ENCODE assay signal across 9 mouse cellular contexts in genomic region chr11:18581997-18582780, GRCm38 (mm10).
DNase-seq lines count a peak whose midpoint lies in the region; ATAC-seq lines count a peak whose summit lies in the region.
"Had no signal": no experiment of that assay in that cellular context is flagged by ENCODE, and none has a peak within 500 bp of the region (broad histone marks: within the 10 kb centered on the region; RNA-seq: fewer than 3 reads in every experiment).

No protein-coding gene starts in this region.

- H3K27ac ChIP-seq in hindbrain, embryonic 13.5 days: no peak overlapping the region
- H3K27ac ChIP-seq in hindbrain, embryonic 12.5 days: no peak overlapping the region
- H3K27ac ChIP-seq in midbrain, embryonic 16.5 days (ENCODE audit: low read length): no peak overlapping the region
- H3K27ac ChIP-seq: midbrain, embryonic 15.5 days had no signal

- peak; percentile 32 to 45 for DNase-seq in cerebellum, adult 18-20 months
- peak; percentile 25 for DNase-seq in heart, adult 8-10 months (ENCODE audit: low spot score)
- peak; percentile 28 to 35 for DNase-seq in kidney, postnatal 4 days
- no peak for DNase-seq in thymus, postnatal 0 days (ENCODE audit: low spot score)

- 70% methylated on average over 2 of the region's 2 CpGs for WGBS in hindbrain, embryonic 13.5 days
- 78% methylated on average over 2 of the region's 2 CpGs for WGBS in hindbrain, embryonic 12.5 days
- 91% methylated on average over 2 of the region's 2 CpGs for WGBS in midbrain, embryonic 16.5 days

- H3K4me2 ChIP-seq in hindbrain, embryonic 13.5 days: no peak overlapping the region
- no peak overlapping the region for H3K4me2 ChIP-seq in hindbrain, embryonic 12.5 days (replicated peaks)
- H3K4me2 ChIP-seq in midbrain, embryonic 16.5 days (ENCODE audit: low read length): no peak overlapping the region
- H3K4me2 ChIP-seq: midbrain, embryonic 15.5 days had no signal

- peaks cover 14% of the 10 kb centered on the region for H3K4me1 ChIP-seq in hindbrain, embryonic 13.5 days (replicated peaks)
- H3K4me1 ChIP-seq in hindbrain, embryonic 12.5 days: no peaks in the 10 kb centered on the region
- H3K4me1 ChIP-seq in midbrain, embryonic 16.5 days (ENCODE audit: control insufficient read depth, insufficient read depth, low read length): no peaks in the 10 kb centered on the region
- H3K4me1 ChIP-seq: midbrain, embryonic 15.5 days had no signal

- no peak overlapping the region for H3K9ac ChIP-seq in hindbrain, embryonic 13.5 days
- H3K9ac ChIP-seq in hindbrain, embryonic 12.5 days: no peak overlapping the region
- no peak overlapping the region for H3K9ac ChIP-seq in midbrain, embryonic 16.5 days (ENCODE audit: low read depth, low read length)
- H3K9ac ChIP-seq: midbrain, embryonic 15.5 days had no signal

- no peaks in the 10 kb centered on the region for H3K36me3 ChIP-seq in hindbrain, embryonic 13.5 days
- H3K36me3 ChIP-seq in hindbrain, embryonic 12.5 days: no peaks in the 10 kb centered on the region
- H3K36me3 ChIP-seq in midbrain, embryonic 16.5 days (ENCODE audit: control insufficient read depth, insufficient read depth, low read length): no peaks in the 10 kb centered on the region
- H3K36me3 ChIP-seq: midbrain, embryonic 15.5 days had no signal

- H3K9me3 ChIP-seq in hindbrain, embryonic 13.5 days: no peaks in the 10 kb centered on the region
- H3K9me3 ChIP-seq in hindbrain, embryonic 12.5 days (replicated peaks): no peaks in the 10 kb centered on the region
- H3K9me3 ChIP-seq in midbrain, embryonic 16.5 days (replicated peaks; ENCODE audit: control insufficient read depth, low read length, poor library complexity, severe bottlenecking): no peaks in the 10 kb centered on the region
- H3K9me3 ChIP-seq: midbrain, embryonic 15.5 days had no signal

- no peaks in the 10 kb centered on the region for H3K27me3 ChIP-seq in hindbrain, embryonic 13.5 days
- H3K27me3 ChIP-seq in hindbrain, embryonic 12.5 days: no peaks in the 10 kb centered on the region
- H3K27me3 ChIP-seq in midbrain, embryonic 16.5 days (ENCODE audit: control insufficient read depth, insufficient read depth, low read depth, low read length): no peaks in the 10 kb centered on the region
- H3K27me3 ChIP-seq: midbrain, embryonic 15.5 days had no signal

- peak; percentile 43; the same call in 1 of the 2 replicates for ATAC-seq in hindbrain, embryonic 13.5 days (ENCODE audit: low FRiP score)
- no peak for ATAC-seq in hindbrain, embryonic 12.5 days (ENCODE audit: low FRiP score)
- no peak for ATAC-seq in frontal cortex, adult (ENCODE audit: low TSS enrichment)
- ATAC-seq in midbrain, embryonic 16.5 days: no peak

- no peak overlapping the region for H3K4me3 ChIP-seq in hindbrain, embryonic 13.5 days
- H3K4me3 ChIP-seq in hindbrain, embryonic 12.5 days: no peak overlapping the region
- no peak overlapping the region for H3K4me3 ChIP-seq in midbrain, embryonic 16.5 days (ENCODE audit: low read depth, low read length)
- H3K4me3 ChIP-seq: midbrain, embryonic 15.5 days had no signal
